Mouse (Mus musculus): ENCODE results near the gene Gm5622. TPM values are rescaled to one million over a fixed set of nuclear protein-coding genes. Genes with fewer than 3 reads are reported as not detected.

Gene Gm5622
- not detected for polyA plus RNA-seq (2017; shearing (Covaris generic))

GRCm38 (mm10) chr14:51552490-51552889 is at the start of gene Gm5622:
TSS of gene Gm5622 (plus strand) at chr14:51552790.

GRCm38 (mm10) chr14:51573963-51574362 is 21.4 kb downstream of the Gm5622 start, which contains the start of gene Gm17175:
TSS of gene Gm17175 (minus strand) at chr14:51574063.

GRCm38 (mm10) chr14:51592039-51592438 is 39.4 kb downstream of the Gm5622 start, which contains the start of gene Gm17174:
TSS of gene Gm17174 (minus strand) at chr14:51592139.

GRCm38 (mm10) chr14:51611210-51611609 is 58.6 kb downstream of the Gm5622 start, which contains the start of gene Gm17078:
TSS of gene Gm17078 (minus strand) at chr14:51611310.

GRCm38 (mm10) chr14:51635566-51635965 is 83.0 kb downstream of the Gm5622 start, which contains the start of gene Gm4181:
TSS of gene Gm4181 (minus strand) at chr14:51635666.

GRCm38 (mm10) chr14:51695368-51695767 is 142.8 kb downstream of the Gm5622 start, which contains the start of gene Gm17079:
TSS of gene Gm17079 (minus strand) at chr14:51695468.

Other genes starting within 250 kb of the Gm5622 start
- gene Gm7247, start 191.0 kb upstream of the Gm5622 start, polyA plus RNA-seq (2017; shearing (Covaris generic)) = not detected
- not detected for gene Vmn2r88, start 142.0 kb upstream of the Gm5622 start, polyA plus RNA-seq (2017; shearing (Covaris generic))
- gene Vmn2r89, start 100.9 kb upstream of the Gm5622 start, polyA plus RNA-seq (2017; shearing (Covaris generic)) = not detected
- gene Gm17175, start 21.3 kb downstream of the Gm5622 start, polyA plus RNA-seq (2017; shearing (Covaris generic)) = not detected
- not detected for gene Gm17174, start 39.3 kb downstream of the Gm5622 start, polyA plus RNA-seq (2017; shearing (Covaris generic))
- gene Gm17078, start 58.5 kb downstream of the Gm5622 start, polyA plus RNA-seq (2017; shearing (Covaris generic)) = not detected
- gene Gm4181, start 82.9 kb downstream of the Gm5622 start, polyA plus RNA-seq (2017; shearing (Covaris generic)) = not detected
- not detected for gene Gm17079, start 142.7 kb downstream of the Gm5622 start, polyA plus RNA-seq (2017; shearing (Covaris generic))
- gene Gm5800, start 164.4 kb downstream of the Gm5622 start, polyA plus RNA-seq (2017; shearing (Covaris generic)) = not detected
- gene Ang4, start 220.8 kb downstream of the Gm5622 start, polyA plus RNA-seq (2017; shearing (Covaris generic)) = not detected
- not detected for gene AY358078, start 247.3 kb downstream of the Gm5622 start, polyA plus RNA-seq (2017; shearing (Covaris generic))